Mouse (Mus musculus) intestine, embryonic 14.5 days (tissue): ENCODE measurements at regions not wholly inside any gene's neighbourhood (a gene's known extent, or its start where the extent isn't known, plus 50 kb on each side); places are given as distances from the start of the nearest gene placed in this dataset.

ENCODE experiments used
- ATAC-seq: fragments of 200-750 bp; cut with Nextera tagmentation; replicated peaks from 2 replicates; pipeline ENCODE4 v1.8.0; 2017; ENCODE audit warnings: low read depth, moderate number of reproducible peaks, moderate TSS enrichment, moderate library complexity; ENCODE audit not compliant: low FRiP score, low TSS enrichment
- DNase-seq: peaks from one replicate; pipeline ENCODE4 v3.0.0-alpha.2; 2018; ENCODE audit warnings: low spot score
- H3K27ac ChIP-seq: fragments of 300-500 bp; sonication (generic); 2 replicates; pipeline ENCODE4 v1.5.1; 2014; ENCODE audit warnings: low read depth, mild to moderate bottlenecking, control low read depth
- H3K27me3 ChIP-seq: fragments of 300-500 bp; sonication (generic); replicated peaks from 2 replicates; pipeline ENCODE4 v1.6.1; 2014; ENCODE audit warnings: low read length, control low read depth; ENCODE audit not compliant: control insufficient read depth, insufficient read depth
- H3K36me3 ChIP-seq: fragments of 300-500 bp; sonication (generic); 2 replicates; pipeline ENCODE4 v1.6.1; 2014; ENCODE audit warnings: low read length, control low read depth; ENCODE audit not compliant: control insufficient read depth, insufficient read depth
- H3K4me1 ChIP-seq: fragments of 300-500 bp; sonication (generic); replicated peaks from 2 replicates; pipeline ENCODE4 v1.6.1; 2014; ENCODE audit warnings: low read length, control low read depth, mixed read lengths; ENCODE audit not compliant: control insufficient read depth, insufficient read depth
- H3K4me2 ChIP-seq: fragments of 300-500 bp; sonication (generic); 2 replicates; pipeline ENCODE4 v1.6.1; 2014; ENCODE audit warnings: low read length
- H3K4me3 ChIP-seq: fragments of 300-500 bp; sonication (generic); 2 replicates; pipeline ENCODE4 v1.5.1; 2014; ENCODE audit warnings: low read depth, low read length, control low read depth, mixed read lengths
- H3K9ac ChIP-seq: fragments of 300-500 bp; sonication (generic); 2 replicates; pipeline ENCODE4 v1.6.1; 2014; ENCODE audit warnings: mild to moderate bottlenecking, low read length
- H3K9me3 ChIP-seq: fragments of 300-500 bp; sonication (generic); 2 replicates; pipeline ENCODE4 v1.6.1; 2016; ENCODE audit warnings: low read length, control low read depth; ENCODE audit not compliant: control insufficient read depth
- WGBS: fragments of 180-500 bp; shearing (Covaris S2); extraction: QIAGEN DNeasy Blood & Tissue Kit; methylation state at CpG from one replicate; pipeline ENCODE4 v1.1.7; 2014; 5-methylcytosine and 5-hydroxymethylcytosine counted together

- 71% methylated on average over 7 of the region's 7 CpGs for WGBS
- no peak for DNase-seq
- H3K9me3 ChIP-seq = no peaks in the 10 kb centered on the region
- H3K4me3 ChIP-seq = no peak overlapping the region
- no peaks in the 10 kb centered on the region for H3K36me3 ChIP-seq
- ATAC-seq = no peak
- no peak overlapping the region for H3K4me2 ChIP-seq
- H3K9ac ChIP-seq = no peak overlapping the region
- H3K27me3 ChIP-seq = no peaks in the 10 kb centered on the region
- H3K27ac ChIP-seq = no peak overlapping the region
- no peaks in the 10 kb centered on the region for H3K4me1 ChIP-seq
These were observed 142.3 kb upstream of the Zfp618 start for GRCm38 (mm10) chr4:62823082-62823481.

- H3K27ac ChIP-seq = no peak overlapping the region
- H3K4me2 ChIP-seq = no peak overlapping the region
- WGBS = 45% methylated on average over 9 of the region's 9 CpGs
- no peak overlapping the region for H3K4me3 ChIP-seq
- H3K27me3 ChIP-seq = no peaks in the 10 kb centered on the region
- no peaks in the 10 kb centered on the region for H3K36me3 ChIP-seq
- no peaks in the 10 kb centered on the region for H3K4me1 ChIP-seq
- no peak overlapping the region for H3K9ac ChIP-seq
- no peaks in the 10 kb centered on the region for H3K9me3 ChIP-seq
- DNase-seq (no peak), ATAC-seq (no peak)
These were observed 141.7 kb upstream of the Zfp618 start for GRCm38 (mm10) chr4:62823555-62824250.

GRCm38 (mm10) chr4:62824581-62824980 is 140.8 kb upstream of the Zfp618 start:
- no peak for DNase-seq
- 84% methylated on average over 10 of the region's 10 CpGs for WGBS
- Histone ChIP-seq H3K4me1 (no peaks in the 10 kb centered on the region), H3K9ac (no peak overlapping the region), H3K36me3 (no peaks in the 10 kb centered on the region), H3K9me3 (no peaks in the 10 kb centered on the region), H3K27ac (no peak overlapping the region), H3K4me3 (no peak overlapping the region), H3K4me2 (no peak overlapping the region), H3K27me3 (no peaks in the 10 kb centered on the region)
- ATAC-seq = no peak

- no peak overlapping the region for H3K27ac ChIP-seq
- H3K27me3 ChIP-seq = no peaks in the 10 kb centered on the region
- WGBS = 79% methylated on average over 5 of the region's 5 CpGs
- no peak overlapping the region for H3K9ac ChIP-seq
- H3K36me3 ChIP-seq = no peaks in the 10 kb centered on the region
- ATAC-seq (no peak), DNase-seq (no peak)
- no peak overlapping the region for H3K4me3 ChIP-seq
- H3K4me1 ChIP-seq = no peaks in the 10 kb centered on the region
- no peaks in the 10 kb centered on the region for H3K9me3 ChIP-seq
- H3K4me2 ChIP-seq = no peak overlapping the region
These were observed 140.1 kb upstream of the Zfp618 start for GRCm38 (mm10) chr4:62825256-62825655.

GRCm38 (mm10) chr4:62828963-62829362 is 136.4 kb upstream of the Zfp618 start:
- no peak overlapping the region for H3K4me2 ChIP-seq
- no peak overlapping the region for H3K9ac ChIP-seq
- DNase-seq = no peak
- H3K4me1 ChIP-seq = no peaks in the 10 kb centered on the region
- H3K4me3 ChIP-seq = no peak overlapping the region
- no peak for ATAC-seq
- no peaks in the 10 kb centered on the region for H3K36me3 ChIP-seq
- H3K27me3 ChIP-seq = no peaks in the 10 kb centered on the region
- H3K9me3 ChIP-seq = no peaks in the 10 kb centered on the region
- no peak overlapping the region for H3K27ac ChIP-seq
- WGBS = 74% methylated on average over 7 of the region's 7 CpGs

- H3K27ac ChIP-seq = no peak overlapping the region; the same call in 1 of the 2 replicates
- H3K36me3 ChIP-seq = no peaks in the 10 kb centered on the region
- WGBS = 19% methylated on average over 7 of the region's 7 CpGs
- H3K4me1 ChIP-seq = no peaks in the 10 kb centered on the region
- ATAC-seq (no peak), DNase-seq (peak; percentile 60)
- no peak overlapping the region for H3K9ac ChIP-seq
- H3K9me3 ChIP-seq = no peaks in the 10 kb centered on the region
- no peaks in the 10 kb centered on the region for H3K27me3 ChIP-seq
- H3K4me3 ChIP-seq = no peak overlapping the region
- no peak overlapping the region for H3K4me2 ChIP-seq
These were observed 131.4 kb upstream of the Zfp618 start for GRCm38 (mm10) chr4:62833944-62834343.

GRCm38 (mm10) chr4:62836875-62837274 is 128.5 kb upstream of the Zfp618 start:
- H3K27me3 ChIP-seq = no peaks in the 10 kb centered on the region
- ATAC-seq (no peak), DNase-seq (peak; percentile 34)
- H3K9ac ChIP-seq = no peak overlapping the region
- no peak overlapping the region for H3K27ac ChIP-seq
- no peaks in the 10 kb centered on the region for H3K9me3 ChIP-seq
- H3K4me3 ChIP-seq = no peak overlapping the region
- H3K4me2 ChIP-seq = no peak overlapping the region
- 62% methylated on average over 6 of the region's 6 CpGs for WGBS
- no peaks in the 10 kb centered on the region for H3K4me1 ChIP-seq
- no peaks in the 10 kb centered on the region for H3K36me3 ChIP-seq

- no peak for ATAC-seq
- H3K4me2 ChIP-seq = no peak overlapping the region
- no peak for DNase-seq
- no peak overlapping the region for H3K4me3 ChIP-seq
- no peaks in the 10 kb centered on the region for H3K27me3 ChIP-seq
- H3K27ac ChIP-seq = no peak overlapping the region
- 77% methylated on average over 5 of the region's 5 CpGs for WGBS
- no peaks in the 10 kb centered on the region for H3K36me3 ChIP-seq
- 0 out of 2 replicates have a peak, but pooled peaks cover 2% of the 10 kb centered on the region for H3K4me1 ChIP-seq
- H3K9me3 ChIP-seq = no peaks in the 10 kb centered on the region
- no peak overlapping the region for H3K9ac ChIP-seq
These were observed 114.8 kb upstream of the Zfp618 start for GRCm38 (mm10) chr4:62850526-62850925.

GRCm38 (mm10) chr4:62853335-62853734 is 112.0 kb upstream of the Zfp618 start:
- DNase-seq (no peak), ATAC-seq (no peak)
- H3K27ac ChIP-seq = no peak overlapping the region
- no peaks in the 10 kb centered on the region for H3K36me3 ChIP-seq
- H3K27me3 ChIP-seq = no peaks in the 10 kb centered on the region
- H3K4me2 ChIP-seq = no peak overlapping the region
- WGBS = 91% methylated on average over 1 of the region's 1 CpGs
- no peaks in the 10 kb centered on the region for H3K4me1 ChIP-seq
- no peak overlapping the region for H3K9ac ChIP-seq
- no peaks in the 10 kb centered on the region for H3K9me3 ChIP-seq
- H3K4me3 ChIP-seq = no peak overlapping the region
